Mouse (Mus musculus) myocyte (in vitro differentiated cells): Measurements from ENCODE around the gene Gm10188.

ENCODE experiments used
- E2F4 ChIP-seq: IDR thresholded peaks from one replicate; pipeline ENCODE4 v1.6.1; 2011; ENCODE audit warnings: mild to moderate bottlenecking, control low read depth, moderate library complexity; ENCODE audit not compliant: insufficient read depth
- MAX ChIP-seq: IDR thresholded peaks from one replicate; pipeline ENCODE4 v1.6.1; 2011; ENCODE audit warnings: low read depth, mild to moderate bottlenecking, control low read depth
- MYOD1 ChIP-seq, 3 experiments: IDR thresholded peaks; one replicate each; pipeline ENCODE4 v1.6.1; 2011; ENCODE audit warnings: control low read depth in 2 of 3, low read depth in 2 of 3, mild to moderate bottlenecking in 2 of 3, moderate library complexity in 1 of 3; ENCODE audit not compliant: insufficient read length in 2 of 3, control insufficient read depth in 1 of 3
- MYOG ChIP-seq, 3 experiments: IDR thresholded peaks; one replicate each; pipeline ENCODE4 v1.6.1; 2011; ENCODE audit warnings: control low read depth in 2 of 3, low read depth in 2 of 3, mild to moderate bottlenecking in 2 of 3; ENCODE audit not compliant: insufficient read length in 2 of 3, control insufficient read depth in 1 of 3, insufficient read depth in 1 of 3
- POLR2A ChIP-seq: IDR thresholded peaks from one replicate; pipeline ENCODE4 v1.6.1; 2011; ENCODE audit warnings: low read depth, mild to moderate bottlenecking, control low read depth, moderate library complexity; ENCODE audit not compliant: insufficient read length
- REST ChIP-seq: IDR thresholded peaks from one replicate; pipeline ENCODE4 v1.6.1; 2011; ENCODE audit warnings: mild to moderate bottlenecking, control low read depth, moderate library complexity; ENCODE audit not compliant: insufficient read depth, insufficient read length
- SRF ChIP-seq: IDR thresholded peaks from one replicate; pipeline ENCODE4 v1.6.1; 2011; ENCODE audit warnings: low read depth; ENCODE audit not compliant: control insufficient read depth, insufficient read length
- TCF12 ChIP-seq: IDR thresholded peaks from one replicate; pipeline ENCODE4 v1.6.1; 2011; ENCODE audit warnings: mild to moderate bottlenecking, control low read depth; ENCODE audit not compliant: poor library complexity, insufficient read depth, severe bottlenecking
- USF1 ChIP-seq: IDR thresholded peaks from one replicate; pipeline ENCODE4 v1.6.1; 2011; ENCODE audit warnings: low read depth, mild to moderate bottlenecking, control low read depth, moderate library complexity

- TF ChIP-seq MYOD1 (IDR thresholded peaks at IDR 0.05; ENCODE audit: control insufficient read depth in 1 of 3, insufficient read length in 2 of 3, low read depth in 2 of 3) (no peak), E2F4 (no peak), POLR2A (no peak), REST (no peak), TCF12 (no peak), MYOG (IDR thresholded peaks at IDR 0.05; ENCODE audit: control insufficient read depth in 1 of 3, insufficient read depth in 1 of 3, insufficient read length in 2 of 3, low read depth in 2 of 3) (no peak), SRF (no peak), USF1 (no peak), MAX (no peak)
Measured at GRCm38 (mm10) chr1:132264577-132264976, 35.0 kb upstream of the Gm10188 start.
